Mouse (Mus musculus) ES-Bruce4 (cell line): Measurements from ENCODE around the gene Anks1b.

Experiments used
- CTCF ChIP-seq: IDR thresholded peaks from one replicate; pipeline ENCODE4 v1.8.1; 2011; ENCODE audit warnings: low read depth, low read length
- EP300 ChIP-seq: IDR thresholded peaks from 2 replicates; pipeline ENCODE4 v1.6.1; 2011; ENCODE audit warnings: low read depth, low read length; ENCODE audit not compliant: insufficient read depth
- POLR2A ChIP-seq: IDR thresholded peaks from one replicate; pipeline ENCODE4 v1.8.1; 2011; ENCODE audit warnings: low read length; ENCODE audit not compliant: insufficient read depth

DNA sequence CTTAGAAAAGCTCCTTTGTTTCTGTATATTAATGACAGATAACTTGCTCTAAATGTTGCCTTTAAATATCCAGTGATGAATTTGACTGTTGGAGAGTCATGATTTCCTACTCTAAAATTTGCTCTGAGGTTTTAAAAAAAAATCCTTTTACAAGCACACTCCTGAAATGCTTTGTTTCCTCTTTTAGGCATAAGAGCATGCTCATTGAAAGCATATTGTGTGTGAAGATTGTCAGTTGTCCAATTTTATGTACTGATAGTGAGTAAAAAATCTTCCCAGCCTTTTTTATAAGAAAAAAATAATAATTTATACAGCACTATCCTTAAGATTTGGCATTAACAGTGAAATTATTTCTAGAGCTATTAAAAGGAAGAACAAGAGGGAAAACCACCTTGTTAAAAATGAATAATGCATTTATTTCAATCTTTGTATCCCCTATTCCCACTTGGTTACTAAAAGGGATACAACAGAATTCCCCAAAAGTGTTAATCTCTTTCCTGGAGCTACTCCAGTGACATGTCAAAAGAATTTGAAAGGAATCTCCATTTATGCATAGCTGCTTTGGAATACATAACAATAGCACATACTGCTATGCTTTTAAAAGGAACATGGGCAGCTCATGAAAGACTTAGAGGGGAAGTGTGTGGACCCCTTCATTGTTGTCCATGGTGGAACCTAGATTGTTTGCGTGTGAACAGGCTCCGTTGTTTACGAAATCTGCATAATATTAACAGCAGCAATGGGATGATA is 130.8 kb downstream of the Anks1b start:
- TF ChIP-seq CTCF (no peak), POLR2A (no peak), EP300 (no peak)
